Mouse (Mus musculus) heart, adult 2 months (tissue): Measurements from ENCODE around the gene Igfbp1. TPM values are rescaled to one million over a fixed set of nuclear protein-coding genes. Genes with fewer than 3 reads are reported as not detected.

Experiments used
- DNase-seq, 2 experiments: peaks; one replicate each; pipeline ENCODE4 v3.0.0; 2021
- H3K27ac ChIP-seq: fragments of 200-600 bp; 2 replicates; pipeline ENCODE4 v1.8.1; 2022
- H3K27me3 ChIP-seq: fragments of 200-500 bp; 2 replicates; pipeline ENCODE4 v1.6.1; 2012; ENCODE audit warnings: mild to moderate bottlenecking, low read length, inconsistent platforms, mixed read lengths; ENCODE audit not compliant: control insufficient read depth, insufficient read depth
- H3K36me3 ChIP-seq: fragments of 200-500 bp; 2 replicates; pipeline ENCODE4 v1.6.1; 2012; ENCODE audit warnings: low read length, inconsistent platforms; ENCODE audit not compliant: control insufficient read depth, insufficient read depth
- H3K4me1 ChIP-seq: fragments of 200-500 bp; 2 replicates; pipeline ENCODE4 v1.6.1; 2011; ENCODE audit warnings: low read length; ENCODE audit not compliant: control insufficient read depth, insufficient read depth
- H3K4me3 ChIP-seq: fragments of 200-600 bp; 2 replicates; pipeline ENCODE4 v1.8.1; 2022
- H3K79me2 ChIP-seq: fragments of 200-500 bp; replicated peaks from 2 replicates; pipeline ENCODE4 v1.6.1; 2012; ENCODE audit warnings: mild to moderate bottlenecking, inconsistent platforms, low read length, moderate library complexity, mixed read lengths; ENCODE audit not compliant: control insufficient read depth, insufficient read depth
- H3K9ac ChIP-seq: fragments of 200-500 bp; 2 replicates; pipeline ENCODE4 v1.6.1; 2012; ENCODE audit warnings: low read depth, mild to moderate bottlenecking, control low read depth, inconsistent platforms, low read length, mixed read lengths
- CTCF ChIP-seq: fragments of 200-600 bp; IDR thresholded peaks from 2 replicates; pipeline ENCODE4 v1.8.1; 2022; ENCODE audit warnings: antibody characterized with exemption, mild to moderate bottlenecking, moderate library complexity
- EP300 ChIP-seq: fragments of 200-500 bp; IDR thresholded peaks from 2 replicates; pipeline ENCODE4 v1.6.1; 2011; ENCODE audit warnings: low read depth, low read length, control low read depth; ENCODE audit not compliant: insufficient read depth
- POLR2A ChIP-seq: fragments of 200-500 bp; IDR thresholded peaks from 2 replicates; pipeline ENCODE4 v1.6.1; 2011; ENCODE audit warnings: mild to moderate bottlenecking, low read depth, low read length, control low read depth; ENCODE audit not compliant: insufficient read depth
- WGBS: fragments of 180-500 bp; shearing (Covaris S2); methylation state at CpG from one replicate; pipeline ENCODE4 v1.1.7; 2018; 5-methylcytosine and 5-hydroxymethylcytosine counted together
- intact Hi-C: fragments of 180-260 bp; cut with DNase I; formaldehyde crosslinking; loops from one replicate; pipeline ENCODE4 v1.15.1; 2025
- polyA plus RNA-seq: library from polyadenylated mRNA; depleted of rRNA; stranded (reverse); fragments of >200 nt; gene quantifications from 2 replicates; pipeline ENCODE4 v1.2.3, GENCODE M21; 2012
- total RNA-seq, 2 experiments: library from RNA; stranded (reverse); gene quantifications; 2 replicates each; pipeline ENCODE4 v1.2.3; 2021

Igfbp1 gene
- total and polyA plus RNA-seq, 3 experiments: not detected

DNA sequence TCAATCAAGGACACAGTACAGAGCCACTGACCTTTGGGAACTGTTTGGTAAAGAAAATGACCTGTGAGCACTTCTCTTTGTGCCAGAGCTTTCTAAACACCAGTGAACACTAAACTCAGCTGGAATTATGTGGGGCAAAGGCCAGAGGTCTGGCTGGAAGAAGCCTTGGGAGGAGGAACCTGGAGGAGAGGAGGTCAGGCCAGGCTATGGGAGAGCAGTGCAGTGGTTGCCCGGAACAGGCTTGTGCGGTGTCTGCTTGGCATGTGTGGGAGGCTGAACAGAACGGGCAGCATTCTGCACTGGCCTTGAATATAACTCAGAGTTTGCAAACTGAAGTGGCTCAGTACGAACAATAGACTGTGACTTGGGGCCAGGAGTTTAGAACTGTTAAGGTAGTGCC, 32.4 kb downstream of the Igfbp1 start:
- intact Hi-C loops: no loop called here
- H3K4me1 ChIP-seq: 0 out of 2 replicates have a peak, but pooled peaks cover 1% of the 10 kb centered on the region

DNA sequence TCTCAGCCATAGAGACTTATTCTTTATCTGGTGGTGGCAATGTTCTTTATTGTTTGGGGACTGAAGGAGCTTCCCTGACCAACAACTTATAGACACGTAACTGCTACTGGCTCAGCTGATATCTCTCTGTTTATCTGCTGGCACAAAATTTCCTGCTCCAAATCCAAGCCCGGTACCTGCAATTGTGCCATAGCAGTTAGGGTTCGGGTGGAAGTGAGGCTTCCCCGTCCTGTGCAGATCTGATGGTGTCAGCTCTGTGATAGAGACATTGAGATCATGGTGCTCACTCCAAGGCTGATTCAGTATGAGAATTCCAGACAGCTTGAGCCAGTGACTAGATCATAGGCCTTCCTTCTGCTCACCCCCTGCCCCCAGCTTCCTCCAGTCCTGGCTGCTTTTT, 34.4 kb downstream of the Igfbp1 start:
- H3K4me3 ChIP-seq: no peak overlapping the region
- H3K79me2 ChIP-seq: no peaks in the 10 kb centered on the region
- DNase-seq: no peak
- intact Hi-C loops: no loop called here
- no peak overlapping the region for H3K9ac ChIP-seq
- 81% methylated on average over 4 of the region's 4 CpGs for WGBS
- no peaks in the 10 kb centered on the region for H3K36me3 ChIP-seq
- TF ChIP-seq CTCF (no peak), POLR2A (no peak), EP300 (no peak)
- H3K27me3 ChIP-seq: no peaks in the 10 kb centered on the region
- H3K4me1 ChIP-seq: 0 out of 2 replicates have a peak, but pooled peaks cover 3% of the 10 kb centered on the region
- H3K27ac ChIP-seq: no peak overlapping the region

More for the DNA sequence above, 32.4 kb downstream of the Igfbp1 start:
- TF ChIP-seq POLR2A (no peak), CTCF (no peak), EP300 (no peak)
- 62% methylated on average over 4 of the region's 4 CpGs for WGBS
- Histone ChIP-seq H3K27me3 (no peaks in the 10 kb centered on the region), H3K79me2 (no peaks in the 10 kb centered on the region), H3K9ac (no peak overlapping the region), H3K4me3 (no peak overlapping the region), H3K36me3 (no peaks in the 10 kb centered on the region), H3K27ac (no peak overlapping the region)
- DNase-seq: no peak

DNA sequence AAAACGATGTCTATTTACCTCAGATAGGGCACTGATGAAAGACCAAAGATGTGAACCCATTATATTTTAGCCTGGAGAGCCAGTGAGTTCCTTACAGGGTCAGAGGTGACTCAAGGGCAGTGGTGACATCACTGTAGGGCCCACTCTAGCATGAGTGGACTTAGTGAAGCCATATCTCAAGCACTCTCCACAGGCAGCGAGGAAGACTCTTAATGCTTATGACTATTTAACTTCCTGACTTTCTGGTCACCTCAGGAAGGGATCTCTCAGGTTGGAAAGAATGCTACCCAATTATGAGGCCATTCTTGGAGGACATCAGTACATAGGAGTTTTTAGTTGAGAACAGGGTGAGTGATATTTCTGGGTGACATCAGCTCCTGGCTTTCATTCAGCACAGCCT, 35.8 kb downstream of the Igfbp1 start:
- Histone ChIP-seq H3K4me3 (no peak overlapping the region), H3K27ac (no peak overlapping the region), H3K79me2 (no peaks in the 10 kb centered on the region), H3K27me3 (no peaks in the 10 kb centered on the region), H3K36me3 (no peaks in the 10 kb centered on the region), H3K4me1 (peaks cover 3% of the 10 kb centered on the region; the same call in 1 of the 2 replicates), H3K9ac (no peak overlapping the region)
- 78% methylated on average over 2 of the region's 2 CpGs for WGBS
- intact Hi-C loops: no loop called here
- TF ChIP-seq CTCF: no peak
- TF ChIP-seq POLR2A: no peak
- DNase-seq: no peak

DNA sequence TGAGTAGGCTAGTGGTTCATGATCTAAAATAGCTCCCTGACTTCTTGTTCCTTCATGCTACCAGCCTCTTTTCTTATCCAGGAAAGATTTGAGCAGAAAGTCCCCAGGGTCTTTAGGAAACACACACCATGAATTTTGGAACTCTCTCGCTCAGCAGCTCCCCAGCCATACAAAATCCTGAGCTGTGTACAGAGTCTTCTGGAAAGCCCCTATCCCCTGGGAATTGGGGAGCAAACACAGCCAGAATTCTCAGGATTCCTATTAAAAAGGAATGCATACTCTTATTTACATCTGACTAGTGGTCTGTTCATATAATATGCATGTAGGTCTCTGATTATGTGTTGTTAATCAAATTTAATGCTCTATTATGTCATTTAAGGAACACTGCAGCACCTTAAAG, 36.9 kb downstream of the Igfbp1 start:
- H3K4me1 ChIP-seq: peaks cover 3% of the 10 kb centered on the region; the same call in 1 of the 2 replicates
- H3K36me3 ChIP-seq: no peaks in the 10 kb centered on the region
- no peak for TF ChIP-seq CTCF
- TF ChIP-seq EP300: no peak
- TF ChIP-seq POLR2A: no peak
- 43% methylated on average over 1 of the region's 1 CpGs for WGBS
- intact Hi-C loops: no loop called here
- no peak overlapping the region for H3K27ac ChIP-seq
- H3K9ac ChIP-seq: no peak overlapping the region
- no peak for DNase-seq
- no peaks in the 10 kb centered on the region for H3K79me2 ChIP-seq
- no peaks in the 10 kb centered on the region for H3K27me3 ChIP-seq
- no peak overlapping the region for H3K4me3 ChIP-seq

DNA sequence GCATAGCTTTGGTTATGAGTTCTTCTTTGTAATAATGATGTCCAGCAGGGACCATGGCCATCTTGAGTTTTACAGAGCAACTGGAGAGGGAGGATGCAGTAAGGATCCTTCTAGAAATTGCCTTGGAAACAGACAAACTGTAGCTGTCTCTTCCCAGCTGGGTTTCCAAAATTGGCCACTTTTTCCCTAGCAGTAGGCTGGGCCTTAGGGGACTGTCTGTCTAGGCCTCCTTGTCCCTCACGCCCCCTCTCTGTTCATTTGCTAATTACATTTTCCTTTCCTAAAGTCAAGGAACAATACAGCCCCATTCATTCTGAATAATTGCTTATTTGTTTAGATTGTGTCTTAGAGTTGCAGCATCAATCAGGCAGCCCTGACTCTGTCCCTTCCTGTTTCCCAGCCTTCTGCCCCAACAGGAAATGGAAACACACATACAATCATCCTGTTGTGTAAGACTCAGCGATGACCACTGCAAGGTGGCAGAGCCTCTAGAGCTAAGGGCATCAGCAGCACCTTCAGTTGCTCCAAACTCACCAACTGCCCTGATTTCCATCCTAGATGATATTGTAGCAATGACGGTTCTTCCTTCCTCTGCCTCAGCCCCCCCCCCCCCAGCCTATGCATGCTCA, 37.5 kb downstream of the Igfbp1 start:
- H3K27me3 ChIP-seq: no peaks in the 10 kb centered on the region
- H3K4me1 ChIP-seq: peaks cover 3% of the 10 kb centered on the region; the same call in 1 of the 2 replicates
- no peak overlapping the region for H3K9ac ChIP-seq
- TF ChIP-seq POLR2A: no peak
- no peak for TF ChIP-seq CTCF
- TF ChIP-seq EP300: no peak
- 32% methylated on average over 3 of the region's 3 CpGs for WGBS
- no peaks in the 10 kb centered on the region for H3K79me2 ChIP-seq
- intact Hi-C loops: no loop called here
- DNase-seq: no peak
- no peaks in the 10 kb centered on the region for H3K36me3 ChIP-seq
- H3K4me3 ChIP-seq: no peak overlapping the region
- H3K27ac ChIP-seq: no peak overlapping the region

DNA sequence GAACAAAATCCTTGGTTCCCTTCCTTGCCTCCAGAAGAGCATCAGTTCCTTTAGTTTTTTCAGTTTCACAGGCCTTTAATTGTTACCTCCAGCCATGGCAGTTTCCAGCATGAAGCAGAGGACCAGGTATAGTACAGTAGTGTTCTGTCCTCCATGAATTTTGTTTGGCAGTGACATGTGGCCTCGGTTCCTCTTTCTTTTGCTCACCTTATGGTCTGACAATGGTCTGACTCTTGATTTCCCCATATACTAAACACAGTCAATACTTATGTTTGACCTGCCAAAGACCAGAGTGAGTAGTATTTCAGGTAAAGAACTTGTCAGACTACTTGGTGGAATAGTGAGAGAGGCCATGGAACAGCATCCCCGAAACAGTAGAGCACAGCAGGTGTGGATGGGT, 39.2 kb downstream of the Igfbp1 start:
- no peak for TF ChIP-seq POLR2A
- no peak for TF ChIP-seq CTCF
- TF ChIP-seq EP300: no peak
- no peak overlapping the region for H3K4me3 ChIP-seq

More for the DNA sequence above, 39.2 kb downstream of the Igfbp1 start:
- H3K79me2 ChIP-seq: no peaks in the 10 kb centered on the region
- no peaks in the 10 kb centered on the region for H3K27me3 ChIP-seq
- H3K36me3 ChIP-seq: no peaks in the 10 kb centered on the region
- no peak for DNase-seq
- intact Hi-C loops: no loop called here
- peaks cover 3% of the 10 kb centered on the region; the same call in 1 of the 2 replicates for H3K4me1 ChIP-seq
- WGBS: 93% methylated on average over 2 of the region's 2 CpGs
- no peak overlapping the region for H3K27ac ChIP-seq
- H3K9ac ChIP-seq: no peak overlapping the region
